Mouse (Mus musculus) forebrain, embryonic 12.5 days (tissue): Measurements from ENCODE around the gene Nudt3. TPM values are rescaled to one million over a fixed set of nuclear protein-coding genes. Genes with fewer than 3 reads are reported as not detected.
"Not testable (repeated sequence)": the region's sequence is repeated elsewhere in the genome, so short reads cannot be mapped to it uniquely, and the experiment has no call there.

Experiments used
- ATAC-seq: fragments of 200-750 bp; cut with Nextera tagmentation; 2 replicates; pipeline ENCODE4 v1.8.0; 2017; ENCODE audit warnings: moderate TSS enrichment; ENCODE audit not compliant: low FRiP score
- H3K27ac ChIP-seq: fragments of 300-500 bp; sonication (generic); 2 replicates; pipeline ENCODE4 v1.5.1; 2016; ENCODE audit warnings: mild to moderate bottlenecking
- H3K27me3 ChIP-seq: fragments of 300-500 bp; sonication (generic); 2 replicates; pipeline ENCODE4 v1.6.1; 2016; ENCODE audit warnings: mild to moderate bottlenecking
- H3K36me3 ChIP-seq: fragments of 300-500 bp; sonication (generic); replicated peaks from 2 replicates; pipeline ENCODE4 v1.6.1; 2016; ENCODE audit warnings: mild to moderate bottlenecking
- H3K4me1 ChIP-seq: fragments of 300-500 bp; sonication (generic); 2 replicates; pipeline ENCODE4 v1.6.1; 2016
- H3K4me2 ChIP-seq: fragments of 300-500 bp; sonication (generic); 2 replicates; pipeline ENCODE4 v1.6.1; 2016; ENCODE audit warnings: mild to moderate bottlenecking, moderate library complexity
- H3K4me3 ChIP-seq: fragments of 300-500 bp; sonication (generic); replicated peaks from 2 replicates; pipeline ENCODE4 v1.5.1; 2016; ENCODE audit warnings: mild to moderate bottlenecking
- H3K9ac ChIP-seq: fragments of 300-500 bp; sonication (generic); 2 replicates; pipeline ENCODE4 v1.6.1; 2016; ENCODE audit warnings: mild to moderate bottlenecking
- H3K9me3 ChIP-seq: fragments of 300-500 bp; sonication (generic); 2 replicates; pipeline ENCODE4 v1.6.1; 2016
- WGBS: fragments of 180-500 bp; shearing (Covaris S2); methylation state at CpG from one replicate; pipeline ENCODE4 v1.1.7; 2016; 5-methylcytosine and 5-hydroxymethylcytosine counted together
- polyA plus RNA-seq: library from polyadenylated mRNA; unstranded; fragments of >200 nt; fragmentation: Nextera tagmentation; extraction: Ambion mirVana; gene quantifications from 2 replicates; pipeline ENCODE4 v1.2.1, GENCODE M21; 2016

The Nudt3 gene
- polyA plus RNA-seq, 1 experiment from 2014 or later: 170 TPM

DNA sequence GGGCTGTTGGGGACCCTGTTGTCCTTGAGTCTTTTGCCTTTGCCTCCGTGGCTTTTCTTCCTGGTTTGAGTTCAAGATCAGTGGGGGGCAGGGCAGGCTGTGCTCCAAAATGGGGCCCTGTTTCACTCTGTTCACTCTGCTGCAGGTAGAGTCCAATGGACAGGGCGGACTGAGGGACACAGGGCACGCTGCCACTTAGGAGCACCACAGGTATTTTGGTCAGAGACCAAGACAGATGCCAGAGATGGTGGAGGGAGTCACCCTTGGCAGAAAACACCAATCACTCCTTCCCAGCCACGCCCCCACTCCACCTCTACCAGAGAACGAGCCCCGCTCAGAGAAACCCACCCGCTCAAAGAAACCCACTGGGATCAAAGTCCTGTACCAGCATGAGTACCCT is 22.5 kb upstream of the Nudt3 start:
- Histone ChIP-seq H3K27ac (no peak overlapping the region), H3K27me3 (0 out of 2 replicates have a peak, but pooled peaks cover 3% of the 10 kb centered on the region), H3K4me1 (peaks cover 11% of the 10 kb centered on the region; the same call in 1 of the 2 replicates), H3K36me3 (no peaks in the 10 kb centered on the region), H3K9ac (no peak overlapping the region), H3K4me3 (no peak overlapping the region), H3K4me2 (no peak overlapping the region), H3K9me3 (no peaks in the 10 kb centered on the region)
- WGBS: 67% methylated on average over 7 of the region's 7 CpGs
- no peak for ATAC-seq

GRCm38 (mm10) chr17:27644572-27644971 is 21.3 kb upstream of the Nudt3 start:
- Histone ChIP-seq H3K36me3 (no peaks in the 10 kb centered on the region), H3K27ac (no peak overlapping the region), H3K27me3 (0 out of 2 replicates have a peak, but pooled peaks cover 3% of the 10 kb centered on the region), H3K4me2 (no peak overlapping the region), H3K9ac (no peak overlapping the region), H3K9me3 (no peaks in the 10 kb centered on the region), H3K4me3 (no peak overlapping the region), H3K4me1 (peaks cover 11% of the 10 kb centered on the region; the same call in 1 of the 2 replicates)
- 40% methylated on average over 2 of the region's 2 CpGs for WGBS
- ATAC-seq: no peak

DNA sequence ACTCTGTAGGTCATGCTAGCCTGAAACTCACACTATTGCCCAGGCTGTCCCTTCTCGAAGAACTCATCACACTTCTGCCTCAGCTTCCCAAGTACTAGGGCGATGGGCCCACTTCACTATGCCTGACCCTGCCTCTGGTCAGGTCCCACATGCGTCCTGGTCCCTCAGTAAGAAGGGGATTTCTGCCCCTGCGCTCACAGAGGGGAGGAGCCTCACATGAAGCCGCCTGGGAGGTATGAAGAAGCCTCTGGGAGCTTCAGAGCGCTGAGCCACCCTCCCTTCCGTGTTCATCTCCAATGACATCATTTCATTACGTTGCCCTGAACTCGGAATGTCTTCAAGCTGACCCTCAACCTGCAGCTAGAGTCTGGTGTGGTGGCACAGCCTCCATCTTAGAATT is 20.5 kb upstream of the Nudt3 start:
- H3K27ac ChIP-seq: peak overlapping the region; percentile 13; the same call in 1 of the 2 replicates
- no peak for ATAC-seq
- H3K27me3 ChIP-seq: 0 out of 2 replicates have a peak, but pooled peaks cover 3% of the 10 kb centered on the region
- no peak overlapping the region for H3K4me2 ChIP-seq
- no peaks in the 10 kb centered on the region for H3K9me3 ChIP-seq
- peaks cover 11% of the 10 kb centered on the region; the same call in 1 of the 2 replicates for H3K4me1 ChIP-seq
- H3K36me3 ChIP-seq: no peaks in the 10 kb centered on the region
- 83% methylated on average over 9 of the region's 9 CpGs for WGBS
- no peak overlapping the region for H3K4me3 ChIP-seq
- no peak overlapping the region for H3K9ac ChIP-seq

- no peak overlapping the region for H3K4me2 ChIP-seq
Observed at GRCm38 (mm10) chr17:27643101-27643500, 19.8 kb upstream of the Nudt3 start.

DNA sequence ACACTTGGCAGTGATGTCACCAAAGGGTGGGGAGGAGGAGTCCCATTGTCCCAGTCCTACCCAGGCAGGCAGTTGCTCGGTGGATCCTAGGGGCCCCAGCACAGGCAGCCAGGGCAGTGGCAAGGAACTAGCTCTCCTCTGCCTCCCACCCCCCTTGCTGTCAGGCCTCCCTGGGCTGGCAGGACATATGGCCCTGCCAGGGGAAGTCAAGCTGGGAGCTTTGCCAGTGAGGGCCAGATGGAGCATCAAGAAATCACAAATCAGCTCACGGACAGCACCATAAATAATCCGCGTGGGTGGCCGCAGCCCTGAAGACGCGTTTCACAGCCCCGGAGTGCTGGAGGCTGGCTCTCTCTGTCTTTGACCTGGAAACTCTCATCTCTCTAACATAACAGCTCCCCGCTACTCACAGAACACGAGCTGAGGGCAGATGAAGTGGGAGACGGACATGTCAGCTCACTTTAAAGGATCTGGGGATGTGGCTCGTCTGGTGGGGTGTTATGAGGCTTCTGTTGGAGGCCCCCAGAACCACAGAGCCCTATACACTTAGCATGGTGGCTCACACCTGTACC is 19.3 kb upstream of the Nudt3 start:
- WGBS: 43% methylated on average over 12 of the region's 12 CpGs
- 0 out of 2 replicates have a peak, but pooled peaks cover 2% of the 10 kb centered on the region for H3K27me3 ChIP-seq
- H3K27ac ChIP-seq: peak overlapping the region; percentile 61
- no peaks in the 10 kb centered on the region for H3K36me3 ChIP-seq
- no peak overlapping the region for H3K9ac ChIP-seq
- H3K4me1 ChIP-seq: peaks cover 11% of the 10 kb centered on the region; the same call in 1 of the 2 replicates
- no peak overlapping the region for H3K4me3 ChIP-seq
- no peaks in the 10 kb centered on the region for H3K9me3 ChIP-seq
- no peak overlapping the region for H3K4me2 ChIP-seq
- peak; percentile 51; the same call in 1 of the 2 replicates for ATAC-seq

More at GRCm38 (mm10) chr17:27643101-27643500, 19.8 kb upstream of the Nudt3 start:
- no peak overlapping the region for H3K4me3 ChIP-seq
- peak overlapping the region; percentile 61 for H3K27ac ChIP-seq
- 0 out of 2 replicates have a peak, but pooled peaks cover 3% of the 10 kb centered on the region for H3K27me3 ChIP-seq
- WGBS: 65% methylated on average over 6 of the region's 6 CpGs
- no peaks in the 10 kb centered on the region for H3K36me3 ChIP-seq
- H3K4me1 ChIP-seq: peaks cover 11% of the 10 kb centered on the region; the same call in 1 of the 2 replicates
- no peak for ATAC-seq
- no peak overlapping the region for H3K9ac ChIP-seq
- no peaks in the 10 kb centered on the region for H3K9me3 ChIP-seq

DNA sequence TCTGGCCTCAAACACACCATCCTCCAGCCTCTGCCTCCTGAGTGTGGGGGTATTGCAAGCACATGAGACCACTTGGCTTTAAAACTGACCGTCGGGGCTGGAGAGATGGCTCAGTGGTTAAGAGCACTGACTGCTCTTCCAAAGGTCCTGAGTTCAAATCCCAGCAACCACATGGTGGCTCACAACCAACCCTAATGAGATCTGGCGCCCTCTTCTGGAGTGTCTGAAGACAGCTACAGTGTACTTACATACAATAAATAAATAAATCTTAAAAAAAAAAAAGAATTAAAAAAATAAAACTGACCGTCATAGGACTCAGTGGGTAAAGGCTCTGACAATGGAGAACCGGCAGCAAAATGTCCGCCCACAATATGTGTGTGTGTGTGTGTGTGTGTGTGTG is 16.6 kb upstream of the Nudt3 start:
- not testable (repeated sequence) for ATAC-seq, H3K9me3 ChIP-seq, H3K9ac ChIP-seq, H3K27me3 ChIP-seq, H3K36me3 ChIP-seq, H3K27ac ChIP-seq, H3K4me2 ChIP-seq, H3K4me3 ChIP-seq
- 88% methylated on average over 6 of the region's 6 CpGs for WGBS
- H3K4me1 ChIP-seq: peaks cover 19% of the 10 kb centered on the region

DNA sequence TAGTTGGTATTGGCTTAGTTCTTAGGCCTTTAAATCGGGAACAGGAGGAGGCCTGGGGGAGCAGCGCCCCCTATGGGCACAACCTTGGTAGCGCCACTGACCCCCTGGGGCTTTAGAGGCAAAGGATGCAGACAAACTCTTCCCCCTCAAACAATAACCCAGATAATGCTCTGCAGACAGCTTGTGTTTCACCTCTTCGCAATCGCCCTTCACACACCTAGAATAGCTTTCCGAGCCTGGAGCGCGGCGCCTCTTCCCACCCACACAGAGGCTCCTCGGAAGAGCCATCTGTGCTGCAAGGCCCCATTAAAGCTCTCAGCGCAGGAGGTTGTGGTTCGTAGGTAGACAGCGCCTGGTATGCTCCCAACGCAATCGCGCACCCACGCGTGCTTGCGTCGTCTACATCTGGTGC is 15.6 kb upstream of the Nudt3 start:
- ATAC-seq: no peak
- no peak overlapping the region for H3K4me3 ChIP-seq

DNA sequence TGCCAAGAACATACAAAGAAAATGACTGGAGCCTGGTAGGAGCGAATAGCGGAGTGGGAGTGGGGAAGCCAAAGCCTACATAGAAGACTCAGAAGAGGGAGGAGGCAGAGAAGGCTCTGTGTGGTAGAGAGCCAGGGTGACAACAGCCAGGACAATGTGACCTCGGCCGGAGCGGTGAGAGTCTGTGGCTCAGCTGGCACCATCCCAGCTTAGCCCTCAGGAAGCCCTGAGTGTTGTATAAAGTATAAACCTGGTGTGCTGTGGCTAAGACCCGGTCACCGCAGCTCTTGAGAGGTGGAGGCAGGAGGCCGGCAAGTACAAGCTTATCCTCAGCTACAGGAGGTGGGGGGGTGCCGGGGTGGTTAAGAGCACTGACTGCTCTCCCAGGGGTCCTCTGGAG is 14.0 kb upstream of the Nudt3 start:
- peaks cover 27% of the 10 kb centered on the region for H3K4me1 ChIP-seq
- H3K4me2 ChIP-seq: no peak overlapping the region
- no peaks in the 10 kb centered on the region for H3K27me3 ChIP-seq
- no peak overlapping the region for H3K9ac ChIP-seq
- H3K36me3 ChIP-seq: peaks cover 15% of the 10 kb centered on the region
- no peak overlapping the region for H3K27ac ChIP-seq
- WGBS: 64% methylated on average over 9 of the region's 9 CpGs
- H3K9me3 ChIP-seq: no peaks in the 10 kb centered on the region
- no peak for ATAC-seq
- no peak overlapping the region for H3K4me3 ChIP-seq

More for the DNA sequence above, 15.6 kb upstream of the Nudt3 start:
- 0 out of 2 replicates have a peak overlapping the region, but pooled peaks have one; percentile 25 for H3K27ac ChIP-seq
- peaks cover 25% of the 10 kb centered on the region for H3K4me1 ChIP-seq
- 81% methylated on average over 20 of the region's 20 CpGs for WGBS
- H3K4me2 ChIP-seq: no peak overlapping the region
- H3K9ac ChIP-seq: no peak overlapping the region
- no peaks in the 10 kb centered on the region for H3K27me3 ChIP-seq
- peaks cover under 1% of the 10 kb centered on the region; the same call in 1 of the 2 replicates for H3K36me3 ChIP-seq
- no peaks in the 10 kb centered on the region for H3K9me3 ChIP-seq

- H3K4me3 ChIP-seq: peak within 1 kb of the TSS; percentile 92
- no peak for ATAC-seq
- peak within 1 kb of the TSS; percentile 83 for H3K4me2 ChIP-seq
- peak within 1 kb of the TSS; percentile 94 for H3K27ac ChIP-seq
- peaks cover 25% of the 10 kb centered on the region for H3K36me3 ChIP-seq
- 47% methylated on average over 18 of the region's 18 CpGs for WGBS
- H3K27me3 ChIP-seq: no peaks in the 10 kb centered on the region
- no peaks in the 10 kb centered on the region for H3K9me3 ChIP-seq
- 0 out of 2 replicates have a peak within 1 kb of the TSS, but pooled peaks have one; percentile 38 for H3K9ac ChIP-seq
- H3K4me1 ChIP-seq: peaks cover 33% of the 10 kb centered on the region
Observed at GRCm38 (mm10) chr17:27636132-27637020, 13.1 kb upstream of the Nudt3 start, which contains the start of gene Rps10. Rps10 (minus strand) TSS chr17:27636669.

DNA sequence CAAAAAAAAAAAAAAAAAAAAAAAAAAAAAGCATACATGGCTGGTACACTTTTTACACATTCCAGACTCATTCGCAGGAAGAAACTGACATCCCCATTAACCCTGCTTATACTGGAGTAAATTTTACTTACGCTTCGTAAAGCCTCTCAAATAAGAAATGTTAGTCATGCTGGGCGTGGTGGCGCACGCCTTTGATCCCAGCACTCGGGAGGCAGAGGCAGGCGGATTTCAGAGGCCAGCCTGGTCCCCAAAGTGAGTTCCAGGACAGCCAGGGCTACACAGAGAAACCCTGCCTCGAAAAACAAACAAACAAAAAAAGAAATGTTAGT is 12.2 kb upstream of the Nudt3 start:
- H3K9me3 ChIP-seq, H3K27me3 ChIP-seq, ATAC-seq: not testable (repeated sequence)
- peak overlapping the region; percentile 83 for H3K4me2 ChIP-seq
- peak overlapping the region; percentile 92 for H3K4me3 ChIP-seq
- H3K27ac ChIP-seq: peak overlapping the region; percentile 94
- WGBS: 45% methylated on average over 9 of the region's 9 CpGs
- H3K4me1 ChIP-seq: peaks cover 33% of the 10 kb centered on the region
- H3K36me3 ChIP-seq: peaks cover 33% of the 10 kb centered on the region
- 0 out of 2 replicates have a peak overlapping the region, but pooled peaks have one; percentile 38 for H3K9ac ChIP-seq

DNA sequence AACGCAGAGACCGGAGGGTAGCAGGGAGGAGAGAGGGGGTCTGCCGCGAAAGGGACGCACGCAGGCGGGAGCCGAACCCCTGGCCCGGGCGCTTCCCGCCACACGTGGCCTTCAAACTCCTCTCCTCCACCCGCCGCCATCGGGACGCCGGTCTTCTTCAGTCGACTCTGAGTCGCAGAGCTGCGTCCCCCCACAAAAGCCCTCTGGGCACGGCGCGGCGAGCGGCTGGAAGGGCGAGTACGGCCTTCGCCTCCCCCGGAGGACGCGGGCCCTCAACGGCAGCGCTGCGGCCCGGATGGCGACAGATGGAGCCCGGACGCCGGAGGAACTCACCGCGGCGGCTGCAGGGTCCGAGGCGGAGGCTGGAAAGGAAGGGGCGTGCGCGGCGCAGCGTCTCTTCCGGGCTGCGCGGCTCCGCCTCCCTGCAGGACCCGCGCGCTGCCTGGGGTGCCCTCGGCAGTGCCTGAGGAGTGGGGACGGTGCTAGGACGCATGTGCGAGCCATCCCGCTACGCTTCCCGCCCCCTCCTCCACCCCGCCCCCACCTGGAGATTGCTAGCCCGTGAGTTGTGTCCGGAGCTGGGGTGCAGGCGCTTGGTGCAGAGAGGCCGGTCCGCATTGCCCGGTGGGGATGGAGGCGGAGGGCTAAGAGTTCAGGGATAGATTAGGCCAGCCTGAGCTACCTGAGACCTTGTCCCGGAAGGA is 11.7 kb upstream of the Nudt3 start, which contains the start of gene RPS10-NUDT3:
Gene RPS10-NUDT3, minus strand, starts transcription at position 352 of the 704 bp plus-strand sequence.
- ATAC-seq: peak; percentile 98
- peaks cover 39% of the 10 kb centered on the region for H3K36me3 ChIP-seq
- peak within 1 kb of the TSS; percentile 92 for H3K4me3 ChIP-seq
- no peaks in the 10 kb centered on the region for H3K27me3 ChIP-seq
- no peaks in the 10 kb centered on the region for H3K9me3 ChIP-seq
- H3K4me1 ChIP-seq: peaks cover 33% of the 10 kb centered on the region
- peak within 1 kb of the TSS; percentile 94 for H3K27ac ChIP-seq
- peak within 1 kb of the TSS; percentile 83 for H3K4me2 ChIP-seq
- H3K9ac ChIP-seq: peak within 1 kb of the TSS; percentile 92
- WGBS: under 1% methylated on average over 69 of the region's 72 CpGs
